Mouse (Mus musculus): ENCODE results near the gene Atp8b2. TPM values are rescaled to one million over a fixed set of nuclear protein-coding genes. Genes with fewer than 3 reads are reported as not detected.

Atp8b2 gene
- total RNA-seq, 4 experiments from 2014 or later: 14.5 to 17.8 (median 15.8) TPM

DNA sequence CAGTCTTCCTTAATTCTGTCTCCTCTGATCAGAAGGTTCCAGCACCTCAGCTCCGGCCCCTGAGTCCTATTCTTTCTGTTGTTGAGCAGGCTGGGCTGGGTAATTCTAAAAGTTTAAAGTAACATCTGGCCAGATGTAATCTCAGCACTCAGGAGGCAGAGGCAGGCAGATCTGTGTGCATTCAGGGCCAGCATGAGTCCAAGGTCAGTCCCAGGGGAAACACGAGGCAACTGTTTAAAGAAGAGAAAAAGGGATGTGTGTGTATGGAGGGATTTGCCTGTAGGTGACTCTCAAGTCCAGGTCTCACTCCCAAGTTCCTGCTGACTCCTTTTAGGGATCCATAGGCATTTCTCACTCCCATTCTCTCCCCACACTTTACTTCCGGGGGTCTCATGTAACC is 55.5 kb downstream of the Atp8b2 start:
- no peak for DNase-seq (ENCODE audit: low spot score)

DNA sequence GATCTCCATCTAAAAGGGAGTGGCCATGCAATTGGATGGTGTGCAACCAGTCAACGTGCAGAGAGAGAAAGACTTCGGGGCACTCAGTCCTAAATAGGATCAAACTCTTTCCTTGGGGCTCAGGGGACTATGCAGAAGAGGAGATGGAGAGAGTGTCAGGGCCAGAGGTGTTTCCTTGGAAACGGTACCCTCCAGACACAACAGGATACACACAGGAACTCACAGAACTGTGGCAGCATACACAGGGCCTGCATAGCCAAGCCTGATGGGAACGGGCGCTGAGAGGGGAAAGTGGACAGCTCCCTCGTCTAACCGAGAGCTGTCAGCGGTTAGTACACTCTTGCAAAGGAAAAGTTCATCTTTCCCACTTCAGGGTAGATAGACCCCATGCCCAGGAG is 63.8 kb downstream of the Atp8b2 start:
- DNase-seq (ENCODE audit: low spot score): no peak

GRCm38 (mm10) chr3:89898870-89899510 is 64.3 kb downstream of the Atp8b2 start:
- DNase-seq (ENCODE audit: low spot score): peak; percentile 56

- DNase-seq (ENCODE audit: low spot score): no peak
Measured at GRCm38 (mm10) chr3:89898011-89898410, 65.3 kb downstream of the Atp8b2 start.

DNA sequence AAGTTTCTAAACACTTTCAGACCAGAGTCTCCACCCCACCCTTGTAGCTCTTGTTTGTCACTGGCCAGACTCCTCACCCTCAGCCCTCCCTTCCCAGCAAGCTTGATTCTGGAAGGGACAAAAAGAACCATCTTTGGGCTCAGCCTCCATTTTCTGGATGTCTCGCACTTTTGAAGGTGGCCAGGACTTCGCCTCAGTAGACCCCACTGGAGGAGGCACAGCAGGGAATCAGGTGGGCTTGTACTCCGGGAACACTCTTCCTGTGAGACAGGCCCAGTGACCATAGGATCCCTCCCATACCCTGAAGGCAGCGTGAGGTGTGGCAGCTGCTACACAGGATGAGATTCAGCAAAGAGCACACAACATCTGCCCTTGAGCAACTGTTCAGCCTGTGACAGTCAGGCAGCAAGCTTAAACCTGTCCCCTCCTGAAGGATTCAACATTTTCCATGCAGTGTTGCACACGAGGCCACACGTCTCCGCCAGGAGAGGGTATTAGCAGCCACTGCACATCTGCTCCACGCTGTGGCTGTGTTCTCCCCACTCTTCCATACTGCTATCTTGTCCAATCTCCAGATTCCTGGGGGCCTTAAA is 66.0 kb downstream of the Atp8b2 start:
- no peak for DNase-seq (ENCODE audit: low spot score)

GRCm38 (mm10) chr3:89896571-89896970 is 66.7 kb downstream of the Atp8b2 start:
- no peak for DNase-seq (ENCODE audit: low spot score)

- DNase-seq (ENCODE audit: low spot score): no peak
Measured at GRCm38 (mm10) chr3:89892517-89893106, 70.7 kb downstream of the Atp8b2 start.

GRCm38 (mm10) chr3:89891696-89892095 is 71.6 kb downstream of the Atp8b2 start:
- DNase-seq (ENCODE audit: low spot score): no peak

- DNase-seq (ENCODE audit: low spot score): no peak
Measured at GRCm38 (mm10) chr3:89889841-89890430, 73.4 kb downstream of the Atp8b2 start.

Small RNAs within 50 kb of the gene (microRNA-seq; reads per million reads assigned to microRNA genes)
- not detected for gene Mir7669

Other genes starting within 250 kb of the Atp8b2 start
- 10 to 100 TPM; 10.8 to 13.0 (median 12.4) TPM for gene Adar, start 248.5 kb downstream of the Atp8b2 start, total RNA-seq (2022)
- gene Chrnb2, start 198.9 kb downstream of the Atp8b2 start, total RNA-seq (2022): under 1 TPM; 0.11 to 0.22 (median 0.16) TPM
- 10 to 100 TPM; 21.6 to 25.2 (median 23.0) TPM for gene Ube2q1, start 189.9 kb downstream of the Atp8b2 start, total RNA-seq (2022)
- gene She, start 132.1 kb downstream of the Atp8b2 start, total RNA-seq (2022): 10 to 100 TPM in 3 of 4 experiments, 1 to 10 TPM in 1; 8.5 to 14.1 (median 12.4) TPM
- 1 to 10 TPM; 2.8 to 4.3 (median 3.1) TPM for gene Il6ra, start 50.3 kb downstream of the Atp8b2 start, total RNA-seq (2022)
- 10 to 100 TPM; 38.8 to 56.6 (median 46.9) TPM for gene Hax1, start 35.3 kb upstream of the Atp8b2 start, total RNA-seq (2022)
- gene 4933434E20Rik, start 88.1 kb upstream of the Atp8b2 start, total RNA-seq (2022): 100 to 1,000 TPM in 1 of 4 experiments, 10 to 100 TPM in 3; 91.0 to 102 (median 93.9) TPM
- gene Ubap2l, start 89.1 kb upstream of the Atp8b2 start, total RNA-seq (2022): 100 to 1,000 TPM; 105 to 133 (median 121) TPM
- gene Tpm3, start 109.1 kb upstream of the Atp8b2 start, total RNA-seq (2022): 10 to 100 TPM; 34.1 to 43.4 (median 38.2) TPM
- gene Nup210l, start 140.6 kb upstream of the Atp8b2 start, total RNA-seq (2022): under 1 TPM; 0.06 to 0.16 (median 0.10) TPM

Measured in heart, adult 8-10 months (tissue).